Mouse (Mus musculus) adrenal gland, postnatal 10 days (tissue): ENCODE data around the gene Slc25a39. TPM values are rescaled to one million over a fixed set of nuclear protein-coding genes. Genes with fewer than 3 reads are reported as not detected.
"Not testable (repeated sequence)": the region's sequence is repeated elsewhere in the genome, so short reads cannot be mapped to it uniquely, and the experiment has no call there.

ENCODE experiments used
- DNase-seq: peaks from one replicate; pipeline ENCODE4 v3.0.0; 2021; ENCODE audit warnings: mixed read lengths
- total RNA-seq, 2 experiments: library from RNA; stranded (reverse); gene quantifications; 2 replicates each; pipeline ENCODE4 v1.2.3; 2021

Gene Slc25a39
- total RNA-seq, 2 experiments from 2014 or later: 327 to 377 TPM

- peak; percentile 96 for DNase-seq
Measured at GRCm38 (mm10) chr11:102411704-102412103, 4.0 kb upstream of the Slc25a39 start.

GRCm38 (mm10) chr11:102411061-102411460 lies 3.3 kb upstream of the Slc25a39 start:
- no peak for DNase-seq

GRCm38 (mm10) chr11:102410345-102410744 lies 2.6 kb upstream of the Slc25a39 start:
- DNase-seq: not testable (repeated sequence)

GRCm38 (mm10) chr11:102409795-102410330 lies 2.1 kb upstream of the Slc25a39 start:
- peak; percentile 31 for DNase-seq

- DNase-seq: no peak
Measured at GRCm38 (mm10) chr11:102408888-102409794, 1.4 kb upstream of the Slc25a39 start.

GRCm38 (mm10) chr11:102408344-102408876 lies 664 bp upstream of the Slc25a39 start:
- DNase-seq: peak; percentile 97

- DNase-seq: peak; percentile 98
Measured at GRCm38 (mm10) chr11:102406900-102407833, 579 bp downstream of the Slc25a39 start.

- peak; percentile 30 for DNase-seq
Measured at GRCm38 (mm10) chr11:102406401-102406800, 1.3 kb downstream of the Slc25a39 start.

GRCm38 (mm10) chr11:102405544-102406285 lies 2.0 kb downstream of the Slc25a39 start:
- DNase-seq: peak; percentile 7

GRCm38 (mm10) chr11:102404161-102405010 lies 3.4 kb downstream of the Slc25a39 start:
- DNase-seq: peak; percentile 36

- no peak for DNase-seq
Measured at GRCm38 (mm10) chr11:102403657-102404056, 4.1 kb downstream of the Slc25a39 start.

- DNase-seq: peak; percentile 50
Measured at GRCm38 (mm10) chr11:102401898-102402500, 5.7 kb downstream of the Slc25a39 start.

- DNase-seq: peak; percentile 14
Measured at GRCm38 (mm10) chr11:102400513-102401084, 7.1 kb downstream of the Slc25a39 start.

- DNase-seq: peak; percentile 24
Measured at GRCm38 (mm10) chr11:102399610-102400072, 8.1 kb downstream of the Slc25a39 start.

- no peak for DNase-seq
Measured at GRCm38 (mm10) chr11:102399107-102399506, 8.6 kb downstream of the Slc25a39 start.

GRCm38 (mm10) chr11:102398007-102398825 lies 9.5 kb downstream of the Slc25a39 start:
- peak; percentile 32 for DNase-seq

GRCm38 (mm10) chr11:102396671-102397141 lies 11.0 kb downstream of the Slc25a39 start:
- DNase-seq: no peak

- DNase-seq: no peak
Measured at GRCm38 (mm10) chr11:102396263-102396662, 11.5 kb downstream of the Slc25a39 start.
